Mouse (Mus musculus): ENCODE data around the gene Ripor2. TPM values are rescaled to one million over a fixed set of nuclear protein-coding genes. Genes with fewer than 3 reads are reported as not detected.

The Ripor2 gene
- total RNA-seq, 2 experiments from 2014 or later = 55.7 to 56.5 TPM

- DNase-seq = peak; percentile 29
- intact Hi-C loops (cut with DNase I) = no loop called here
These were observed 34.1 kb downstream of the Ripor2 start for GRCm38 (mm10) chr13:24615921-24616565.

GRCm38 (mm10) chr13:24616645-24617044 is 34.7 kb downstream of the Ripor2 start:
- no peak for DNase-seq
- intact Hi-C loops (cut with DNase I) = no loop called here

GRCm38 (mm10) chr13:24617076-24617798 is 35.2 kb downstream of the Ripor2 start:
- intact Hi-C loops (cut with DNase I) = no loop called here
- no peak for DNase-seq

- intact Hi-C loops (cut with DNase I) = no loop called here
- DNase-seq = no peak
These were observed 35.8 kb downstream of the Ripor2 start for GRCm38 (mm10) chr13:24617799-24618130.

- intact Hi-C loops (cut with DNase I) = no loop called here
- DNase-seq = no peak
These were observed 37.7 kb downstream of the Ripor2 start for GRCm38 (mm10) chr13:24619711-24620110.

GRCm38 (mm10) chr13:24620439-24620838 is 38.5 kb downstream of the Ripor2 start:
- no peak for DNase-seq

GRCm38 (mm10) chr13:24623631-24624030 is 41.6 kb downstream of the Ripor2 start:
- no peak for DNase-seq
- intact Hi-C loops (cut with DNase I) = no loop called here

More at GRCm38 (mm10) chr13:24620439-24620838, 38.5 kb downstream of the Ripor2 start:
- intact Hi-C loops (cut with DNase I) = no loop called here

GRCm38 (mm10) chr13:24625071-24625470 is 43.1 kb downstream of the Ripor2 start:
- DNase-seq = no peak

GRCm38 (mm10) chr13:24626698-24627436 is 44.9 kb downstream of the Ripor2 start:
- intact Hi-C loops (cut with DNase I) = no loop called here
- no peak for DNase-seq

More at GRCm38 (mm10) chr13:24625071-24625470, 43.1 kb downstream of the Ripor2 start:
- intact Hi-C loops (cut with DNase I) = no loop called here

- no peak for DNase-seq
- intact Hi-C loops (cut with DNase I) = no loop called here
These were observed 46.2 kb downstream of the Ripor2 start for GRCm38 (mm10) chr13:24628192-24628591.

- DNase-seq = peak; percentile 41
- intact Hi-C loops (cut with DNase I) = no loop called here
These were observed 47.2 kb downstream of the Ripor2 start for GRCm38 (mm10) chr13:24629073-24629621.

- intact Hi-C loops (cut with DNase I) = no loop called here
- DNase-seq = no peak
These were observed 48.4 kb downstream of the Ripor2 start for GRCm38 (mm10) chr13:24630364-24630763.

GRCm38 (mm10) chr13:24632988-24633577 is 51.1 kb downstream of the Ripor2 start:
- no peak for DNase-seq
- intact Hi-C loops (cut with DNase I) = no loop called here

- intact Hi-C loops (cut with DNase I) = no loop called here
- DNase-seq = no peak
These were observed 52.5 kb downstream of the Ripor2 start for GRCm38 (mm10) chr13:24634346-24635120.

- intact Hi-C loops (cut with DNase I) = no loop called here
- DNase-seq = peak; percentile 44
These were observed 56.6 kb downstream of the Ripor2 start for GRCm38 (mm10) chr13:24638371-24639214.

GRCm38 (mm10) chr13:24639215-24640165 is 57.5 kb downstream of the Ripor2 start:
- intact Hi-C loops (cut with DNase I) = no loop called here
- peak; percentile 38 for DNase-seq

GRCm38 (mm10) chr13:24640166-24640560 is 58.2 kb downstream of the Ripor2 start:
- DNase-seq = no peak
- intact Hi-C loops (cut with DNase I) = no loop called here

GRCm38 (mm10) chr13:24640836-24641385 is 58.9 kb downstream of the Ripor2 start:
- no peak for DNase-seq
- intact Hi-C loops (cut with DNase I) = no loop called here
